Mouse (Mus musculus) right cerebral cortex, adult 18-20 months (tissue): ENCODE data around the gene Ifnk.
A peak's percentile ranks its signal among the peaks of the same experiment; 100 is the strongest.

Source experiments
- DNase-seq: peaks from one replicate; pipeline ENCODE4 v3.0.0; 2022; ENCODE audit warnings: mixed read lengths

Gene Ifnk

DNA sequence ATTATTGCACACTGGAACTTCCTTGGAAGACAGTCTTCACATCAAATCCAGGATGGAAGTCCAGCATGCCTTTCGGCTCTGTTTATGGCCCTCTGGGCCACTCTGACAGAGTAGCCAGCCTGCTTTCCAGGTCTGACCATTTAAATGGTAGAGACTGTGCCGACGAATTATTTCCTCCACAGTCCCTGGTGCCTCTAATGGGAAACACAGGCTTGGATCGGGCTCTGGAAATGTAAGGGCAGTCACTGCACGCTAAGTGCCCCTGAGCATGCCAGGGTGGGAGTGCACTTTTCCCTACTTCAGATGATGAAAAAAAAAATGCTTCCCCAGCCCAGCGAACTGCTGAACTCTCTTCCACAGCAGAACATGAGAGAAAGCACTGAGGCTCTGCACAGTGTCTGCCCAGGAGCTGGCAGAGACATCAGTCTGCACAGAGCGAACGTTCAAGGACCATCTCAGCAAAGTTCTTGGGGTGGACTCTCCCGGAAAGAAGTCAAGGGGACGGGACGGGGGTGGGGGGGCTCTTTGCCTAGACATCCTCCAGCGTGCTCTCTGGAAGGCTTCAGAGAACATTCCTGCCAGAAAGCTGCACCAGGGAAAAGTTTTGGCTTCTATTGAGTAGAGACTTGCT, 8.3 kb upstream of the Ifnk start:
- no peak for DNase-seq

DNA sequence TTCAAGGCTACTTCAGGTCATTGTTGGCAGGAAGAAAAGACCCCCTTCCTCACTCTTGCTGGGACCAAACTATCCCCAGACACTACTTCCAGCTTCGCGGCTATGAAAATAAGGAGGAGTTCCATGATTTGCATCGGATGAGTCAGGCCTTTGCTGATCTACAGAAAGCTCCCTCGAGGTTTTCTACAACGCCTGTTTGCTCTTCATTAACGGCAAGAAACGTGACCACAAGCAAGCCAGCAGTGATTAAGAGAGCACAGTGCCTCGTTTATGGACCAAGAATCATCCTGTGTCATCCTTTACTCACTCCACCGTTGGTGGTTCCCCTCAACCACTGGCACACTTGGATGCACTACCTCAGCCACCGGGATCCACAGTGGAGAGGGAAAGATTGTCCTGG, 6.1 kb upstream of the Ifnk start:
- no peak for DNase-seq

DNA sequence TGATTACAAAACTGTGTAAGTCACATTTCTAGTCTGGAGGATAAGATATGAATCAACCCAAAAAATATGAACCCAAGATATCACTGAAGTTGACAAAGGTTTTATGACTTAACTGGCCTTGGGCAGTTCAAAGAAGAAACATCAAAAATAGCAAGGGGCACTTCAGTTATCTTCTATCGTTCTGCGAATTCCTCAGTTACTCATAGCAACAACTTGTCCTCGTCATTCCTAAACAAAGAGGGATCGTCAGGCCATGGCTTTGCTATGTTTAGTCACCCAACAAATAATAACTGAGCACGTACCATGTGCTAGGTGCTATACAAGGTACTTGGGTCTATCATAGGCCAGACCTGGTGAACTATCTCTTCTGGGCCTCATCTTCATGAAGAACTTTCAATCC, 5.3 kb upstream of the Ifnk start:
- DNase-seq = no peak

DNA sequence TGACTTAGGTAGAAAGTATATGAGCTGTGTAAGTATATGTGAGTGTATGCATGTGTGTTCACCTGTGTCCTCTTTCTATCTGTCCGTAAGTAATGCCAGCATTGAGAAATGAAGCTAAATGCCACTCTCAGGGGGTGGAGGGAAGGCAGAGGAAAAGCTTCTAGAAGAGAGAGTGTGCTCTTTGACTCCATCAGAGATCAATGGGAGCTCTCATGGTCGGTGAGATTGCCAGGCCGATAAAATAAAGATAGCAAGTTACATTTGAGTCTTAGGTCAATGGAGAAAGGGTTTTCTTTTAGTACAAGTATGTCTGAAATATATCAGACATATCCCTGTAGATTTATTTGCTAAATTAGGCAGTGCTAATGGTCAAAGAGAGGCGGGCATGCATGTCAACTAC, 3.5 kb upstream of the Ifnk start:
- no peak for DNase-seq

DNA sequence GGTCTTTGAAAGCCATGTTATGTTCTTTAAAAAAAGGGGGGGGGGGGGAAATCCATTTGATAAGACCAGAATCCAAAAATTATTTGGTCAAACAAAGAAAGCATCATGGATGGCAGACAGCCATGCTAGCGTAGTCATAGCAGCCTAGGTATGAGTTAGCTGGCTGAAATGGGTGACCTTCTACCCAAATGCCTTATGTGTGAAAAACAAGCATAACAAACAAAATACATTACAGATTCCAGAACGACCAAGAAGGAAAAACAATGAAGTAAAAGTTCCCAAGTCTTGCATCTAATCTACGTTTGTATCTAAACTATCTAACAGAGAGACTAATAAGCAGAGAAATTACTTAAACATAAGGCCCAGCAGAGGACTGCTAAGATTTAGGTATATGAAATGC, 1.1 kb upstream of the Ifnk start:
- DNase-seq = no peak

DNA sequence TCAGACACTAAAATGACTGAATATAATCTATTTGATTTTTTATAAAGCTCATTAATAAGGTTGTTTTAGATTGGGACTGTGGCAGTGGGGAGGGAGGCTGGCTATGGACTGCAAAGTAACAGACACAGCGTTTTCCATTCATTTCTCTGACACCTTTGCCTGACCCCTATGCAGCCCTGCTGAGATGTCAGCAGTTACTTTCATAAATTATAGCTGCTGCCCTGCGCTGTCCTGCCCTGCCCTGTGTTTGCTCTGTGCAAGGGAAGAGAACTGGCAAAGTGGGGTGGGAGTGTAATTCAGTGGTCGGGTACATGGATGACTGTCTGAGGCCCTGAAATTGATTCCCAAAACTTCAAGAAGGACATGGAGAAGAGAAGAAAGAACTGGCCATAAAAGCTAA, 2.2 kb downstream of the Ifnk start:
- no peak for DNase-seq

DNA sequence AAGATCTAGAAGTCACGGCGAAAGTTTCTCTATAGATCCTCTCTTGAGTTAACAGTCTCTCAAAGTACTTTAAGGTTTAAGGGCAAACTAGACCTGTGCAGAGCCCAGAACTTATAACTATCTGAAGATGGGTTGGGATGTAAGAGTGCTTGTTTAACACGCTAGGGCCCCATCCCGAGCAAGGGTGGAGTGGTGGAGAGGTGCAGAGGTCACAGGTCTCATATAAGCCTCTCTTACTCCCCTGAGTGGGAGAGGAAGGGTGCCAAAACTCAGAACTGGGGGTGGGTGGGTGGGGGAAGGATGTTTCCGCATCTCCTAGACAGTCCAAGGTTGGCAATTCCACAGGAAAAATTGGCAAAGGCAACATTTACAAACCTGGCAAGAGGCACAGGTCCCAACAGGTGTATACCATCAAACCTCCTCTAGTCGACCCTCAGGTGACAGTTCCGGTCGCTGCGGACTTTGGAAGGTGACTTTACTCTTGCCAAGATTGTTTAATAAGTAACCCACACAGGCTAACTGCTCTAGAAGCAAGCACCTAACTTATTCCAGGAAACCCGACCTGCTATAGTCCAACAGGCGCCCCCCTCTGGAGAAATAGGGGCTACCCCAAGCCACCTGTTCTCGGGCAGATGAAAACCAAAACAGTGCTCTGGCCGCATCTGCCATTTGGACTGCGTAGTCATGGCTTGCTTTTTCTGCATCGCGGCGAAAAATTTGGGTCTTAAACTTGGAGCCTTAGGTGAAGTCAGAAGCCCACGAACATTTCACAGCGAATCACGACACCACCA, 3.5 kb downstream of the Ifnk start:
- no peak for DNase-seq

DNA sequence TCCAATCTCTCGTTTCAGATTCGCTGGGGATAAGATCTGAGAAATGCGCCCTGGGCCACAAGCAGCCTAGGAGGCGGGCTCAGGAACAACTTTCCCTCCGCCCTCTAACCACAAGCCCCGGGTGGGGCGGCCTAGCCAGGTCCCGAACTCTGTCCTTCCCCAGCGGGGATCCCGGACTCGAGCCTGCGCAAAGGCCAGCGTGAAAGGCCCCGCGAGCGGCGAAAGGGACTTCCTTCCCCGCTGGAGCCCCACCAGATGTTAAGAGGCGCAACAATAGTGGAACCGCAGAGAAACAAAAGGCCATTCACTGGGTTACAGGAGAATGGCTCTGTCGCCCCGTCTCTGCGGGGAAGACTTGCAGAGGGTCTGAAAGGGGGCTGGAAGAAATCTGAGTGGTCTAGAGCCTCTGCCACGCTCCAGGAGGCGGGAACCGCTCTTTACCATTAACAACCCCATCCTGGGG, 4.3 kb downstream of the Ifnk start:
- peak; percentile 19 for DNase-seq

DNA sequence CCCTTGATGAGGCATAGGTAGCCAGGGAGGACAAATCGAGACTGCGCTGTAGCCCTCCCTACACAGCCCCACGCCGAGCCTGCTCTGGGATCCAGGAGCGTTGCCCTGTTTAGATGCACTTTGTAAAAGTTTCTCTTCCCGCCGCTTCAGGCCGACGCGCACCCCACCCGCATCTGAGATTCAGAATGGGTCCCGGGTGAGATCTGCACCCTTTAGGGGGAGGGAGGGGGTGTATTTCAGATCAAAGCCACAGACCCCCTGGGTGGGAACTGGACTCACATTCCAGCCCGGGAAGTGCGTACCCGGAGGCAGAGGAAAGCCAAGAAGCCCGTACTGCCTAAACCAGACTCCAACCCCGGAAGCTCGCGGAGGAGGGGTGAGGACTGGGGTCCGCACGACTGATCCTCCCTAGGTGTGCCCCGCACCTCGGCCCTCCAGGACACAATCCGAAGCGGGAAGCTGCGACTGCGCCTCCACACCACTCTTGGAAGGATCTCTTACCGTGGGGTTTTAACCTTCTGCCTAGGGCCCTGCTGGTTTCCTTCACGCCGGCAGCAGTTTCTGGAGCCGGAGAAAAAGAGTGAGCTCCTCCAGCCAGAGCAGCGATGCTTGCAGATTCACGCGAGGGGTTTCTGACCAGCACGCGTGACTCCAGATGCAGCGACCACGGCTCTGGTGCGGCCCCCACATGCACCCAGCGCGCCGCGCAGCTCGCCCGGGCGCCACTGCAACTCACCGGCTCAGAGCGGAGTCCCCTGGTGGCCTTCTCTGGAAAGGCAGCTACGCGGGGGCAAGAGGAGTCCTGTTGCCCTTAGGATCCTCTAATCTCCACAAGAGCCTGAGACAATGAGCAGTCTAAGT, 5.1 kb downstream of the Ifnk start, which contains the start of gene Mob3b:
Gene Mob3b (minus strand): TSS at position 734 of the 861 bp plus-strand sequence.
- peak; percentile 84 for DNase-seq

DNA sequence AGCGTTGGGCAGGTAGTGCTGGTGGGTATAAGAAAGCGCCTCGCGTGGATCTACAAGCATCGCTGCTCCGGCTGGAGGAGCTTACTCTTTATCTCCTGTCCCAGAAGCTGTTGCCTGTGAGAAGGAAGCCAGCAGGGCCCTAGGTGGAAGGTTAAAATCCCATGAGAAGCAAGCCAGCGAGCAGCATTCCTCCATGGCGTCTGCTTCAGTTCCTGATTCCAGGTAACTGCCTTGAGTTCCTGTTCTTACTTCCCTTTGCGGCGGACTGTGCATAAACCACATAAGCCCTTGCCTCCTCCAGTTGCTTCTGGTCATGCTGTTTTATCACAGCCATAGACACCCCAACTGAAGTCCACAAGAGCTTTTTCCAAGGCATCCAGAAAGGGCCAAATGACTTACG, 6.0 kb downstream of the Ifnk start:
- no peak for DNase-seq

DNA sequence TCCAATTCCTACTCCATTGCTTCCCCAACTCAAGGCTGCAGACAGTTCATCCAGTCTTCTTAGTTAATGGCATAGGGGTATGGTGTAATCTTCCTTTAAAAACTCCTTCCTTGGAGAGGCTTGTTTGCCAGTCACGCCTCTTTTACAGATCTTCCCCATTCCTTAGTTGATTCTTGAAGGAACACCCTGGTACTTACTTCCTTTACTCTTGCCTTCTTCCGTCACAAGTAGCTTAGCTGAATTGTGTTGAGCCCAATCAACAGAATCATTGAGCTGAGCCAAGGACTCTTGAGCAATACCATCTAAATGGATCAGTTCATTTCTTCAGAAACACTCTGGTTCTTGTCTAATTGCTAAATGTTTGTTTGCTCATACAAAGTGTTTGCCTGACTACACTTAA, 13.4 kb downstream of the Ifnk start:
- no peak for DNase-seq

DNA sequence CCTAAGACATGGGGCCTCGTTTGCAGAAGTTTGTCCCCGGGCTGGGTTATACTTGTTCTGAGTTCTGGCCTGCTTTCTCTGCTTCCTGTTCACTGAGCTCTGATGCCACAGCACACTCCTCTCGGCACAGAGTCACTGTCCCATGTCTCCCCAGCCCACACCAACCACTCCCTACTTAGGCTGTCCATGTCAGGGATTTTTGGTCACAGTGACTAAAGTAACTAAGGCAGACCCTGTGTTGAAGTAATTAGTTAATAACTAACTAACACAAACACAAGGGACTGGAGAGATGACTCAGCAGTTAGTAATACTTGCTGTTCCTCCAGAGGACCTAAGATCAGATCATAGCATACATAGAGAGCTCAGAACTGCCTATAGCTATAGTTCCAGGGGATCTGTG, 14.1 kb downstream of the Ifnk start:
- DNase-seq = no peak

DNA sequence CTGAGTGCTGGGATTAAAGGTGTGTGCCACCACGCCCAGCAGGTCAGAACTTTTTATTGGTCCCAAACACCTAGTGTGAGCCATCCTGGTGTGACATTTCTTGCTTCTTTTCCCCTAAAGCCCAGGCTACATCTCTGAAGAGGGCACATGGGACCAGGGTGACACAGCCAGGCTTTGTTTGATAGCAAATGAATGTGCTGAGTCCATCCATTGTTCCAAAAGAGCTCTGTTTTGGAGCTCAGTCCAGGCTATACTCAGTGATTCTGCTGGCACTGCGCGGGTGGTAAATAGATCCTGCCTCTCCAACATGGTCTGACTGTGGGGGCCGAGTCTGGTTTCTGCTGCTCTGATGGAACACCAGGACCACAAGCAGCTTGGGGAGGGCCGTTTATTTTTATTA, 16.0 kb downstream of the Ifnk start:
- peak; percentile 13 for DNase-seq

DNA sequence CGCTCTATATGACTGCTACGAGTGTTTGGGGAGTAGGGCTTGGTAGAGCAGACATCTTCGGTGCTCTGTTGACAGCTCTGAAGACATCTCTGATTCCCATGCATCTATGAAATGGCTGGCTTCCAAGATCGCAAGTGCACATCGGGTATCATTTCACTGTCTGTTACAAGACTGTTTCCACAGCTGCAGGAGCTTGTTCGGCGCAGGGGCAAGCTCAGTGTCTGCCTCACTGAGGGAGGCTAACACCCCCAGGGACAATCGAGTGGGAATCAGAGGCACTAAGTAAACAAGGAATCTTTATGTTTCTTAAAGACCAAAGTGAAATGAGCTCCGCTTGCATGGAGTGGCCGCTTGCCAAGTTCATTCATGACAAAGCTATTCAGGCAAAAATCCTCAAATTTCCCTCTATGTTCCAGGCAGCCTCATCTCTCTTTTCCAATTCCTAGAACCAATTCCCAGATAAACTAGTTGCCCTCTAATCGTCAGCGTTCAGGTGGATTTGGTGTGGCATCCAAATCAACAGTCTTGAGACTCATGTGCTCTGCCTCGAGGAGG, 17.8 kb downstream of the Ifnk start:
- DNase-seq = no peak

DNA sequence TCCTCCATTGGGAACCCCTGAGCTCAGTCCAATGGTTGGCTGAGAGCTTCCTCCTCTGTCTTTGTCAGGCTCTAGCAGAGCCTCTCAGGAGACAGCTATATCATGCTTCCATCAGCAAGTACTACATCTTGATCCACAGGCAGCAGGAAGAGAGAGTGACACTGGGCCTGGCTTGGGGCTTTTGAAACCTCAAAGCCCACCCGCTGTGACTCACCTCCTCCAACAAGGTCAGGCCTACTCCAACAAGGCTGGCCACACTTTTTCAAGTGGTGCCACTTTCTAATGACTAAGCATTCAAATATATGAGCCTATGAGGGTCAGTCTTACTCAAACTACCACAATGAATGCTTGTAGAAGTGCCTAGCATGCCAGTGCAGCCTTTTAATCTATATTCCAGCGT, 20.6 kb downstream of the Ifnk start:
- DNase-seq = no peak

DNA sequence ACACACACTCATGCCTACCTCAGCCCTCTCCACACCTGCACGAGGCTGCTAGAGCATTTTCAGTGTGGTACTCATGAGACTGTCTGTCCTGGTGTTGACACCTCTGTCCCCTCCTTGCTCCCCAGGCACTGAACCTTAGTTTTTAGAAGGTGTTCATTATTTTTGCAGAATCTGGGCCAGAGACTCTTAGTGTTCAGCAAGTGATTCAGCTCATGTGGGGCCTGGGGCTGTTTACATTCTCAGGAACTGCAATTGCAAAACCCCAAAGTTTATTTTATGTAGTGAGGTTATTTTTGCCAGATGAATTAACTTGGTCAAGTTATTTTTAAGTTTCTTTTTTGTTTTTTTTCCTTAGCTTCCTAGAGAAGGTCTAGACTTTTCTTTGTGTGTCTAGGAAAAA, 21.7 kb downstream of the Ifnk start:
- no peak for DNase-seq

DNA sequence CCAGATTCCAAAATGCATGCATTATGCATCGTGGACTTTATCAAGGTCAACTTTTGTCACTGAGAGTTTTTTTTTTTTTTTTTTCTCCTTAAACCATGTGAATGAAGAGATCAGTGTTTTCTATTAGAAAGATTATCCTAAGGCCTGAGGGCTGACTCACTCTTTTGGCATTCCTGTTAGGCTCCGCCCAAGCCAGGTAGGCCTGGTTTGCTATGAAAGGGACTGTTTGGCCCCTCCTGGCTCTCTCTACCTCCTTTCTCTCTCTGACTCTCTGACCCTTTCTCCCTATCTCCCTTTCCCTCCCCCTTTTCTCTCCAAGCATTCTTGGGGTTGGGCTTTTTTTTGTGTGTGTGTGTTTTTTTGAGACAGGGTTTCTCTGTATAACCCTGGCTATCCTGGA, 23.7 kb downstream of the Ifnk start:
- DNase-seq = no peak

DNA sequence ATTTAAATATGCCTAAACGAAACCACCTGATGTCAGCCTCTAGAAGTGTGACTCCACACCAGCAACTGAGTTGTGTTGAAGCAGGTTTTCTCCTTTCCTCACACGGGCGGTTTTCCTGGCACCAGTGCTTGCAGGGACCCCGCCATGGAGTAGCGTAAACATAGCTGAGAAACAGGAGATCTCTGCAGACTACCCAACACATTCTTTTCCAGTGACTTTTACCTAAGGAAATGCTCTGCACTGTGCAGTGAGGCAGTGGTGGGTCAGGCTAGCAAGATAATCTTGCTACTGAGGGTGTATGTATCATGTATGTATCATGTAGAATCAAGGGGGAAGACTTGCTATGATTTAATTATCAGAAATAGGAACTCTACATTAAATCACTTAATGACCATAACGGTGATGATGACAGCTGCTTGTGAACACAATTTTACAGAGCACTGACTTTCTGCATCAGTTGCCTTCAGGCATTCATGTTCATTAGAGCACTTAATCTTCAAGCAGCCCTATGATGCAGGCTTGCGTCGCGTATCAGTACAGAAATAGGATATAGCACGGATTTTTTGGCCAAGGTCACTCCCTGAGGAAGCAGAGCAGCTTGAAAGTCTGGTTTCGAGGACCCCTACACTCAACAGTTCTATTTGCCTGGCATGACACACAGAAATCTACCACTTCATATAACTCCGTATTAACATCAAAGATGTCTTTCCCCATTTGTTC, 26.2 kb downstream of the Ifnk start:
- DNase-seq = no peak

DNA sequence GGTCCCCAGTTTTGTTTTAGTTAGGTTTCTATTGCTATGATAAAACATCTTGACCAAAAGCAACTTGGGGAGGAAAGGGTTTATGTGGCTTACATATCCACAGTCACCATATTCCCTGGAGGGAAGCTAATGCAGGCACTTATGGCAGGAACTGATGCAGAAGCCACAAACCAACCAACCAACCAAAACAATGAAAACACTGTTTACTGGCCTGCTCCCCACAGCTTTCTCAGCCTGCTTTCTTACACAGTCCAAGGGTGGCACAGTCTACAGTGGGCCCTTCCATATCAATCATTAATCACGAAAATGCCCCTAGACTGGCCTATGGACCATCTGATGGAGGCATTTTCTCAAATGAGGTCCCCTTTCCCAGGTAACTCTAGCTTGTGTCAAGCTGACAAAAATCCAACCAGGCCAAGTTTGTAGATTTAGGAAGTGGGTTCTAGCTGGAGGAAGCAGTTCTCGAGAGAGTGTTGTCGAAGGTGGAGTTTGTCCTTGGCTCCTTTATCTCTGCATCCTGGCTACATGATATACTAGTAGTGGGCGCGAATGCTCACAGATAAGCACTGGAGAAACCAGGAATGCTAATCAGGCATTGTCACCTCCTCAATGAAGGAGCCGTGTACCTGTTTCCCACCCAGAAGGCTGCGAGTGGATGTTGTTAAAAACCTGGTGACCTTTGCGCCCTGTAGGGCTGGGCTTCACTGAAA, 35.9 kb downstream of the Ifnk start:
- no peak for DNase-seq

DNA sequence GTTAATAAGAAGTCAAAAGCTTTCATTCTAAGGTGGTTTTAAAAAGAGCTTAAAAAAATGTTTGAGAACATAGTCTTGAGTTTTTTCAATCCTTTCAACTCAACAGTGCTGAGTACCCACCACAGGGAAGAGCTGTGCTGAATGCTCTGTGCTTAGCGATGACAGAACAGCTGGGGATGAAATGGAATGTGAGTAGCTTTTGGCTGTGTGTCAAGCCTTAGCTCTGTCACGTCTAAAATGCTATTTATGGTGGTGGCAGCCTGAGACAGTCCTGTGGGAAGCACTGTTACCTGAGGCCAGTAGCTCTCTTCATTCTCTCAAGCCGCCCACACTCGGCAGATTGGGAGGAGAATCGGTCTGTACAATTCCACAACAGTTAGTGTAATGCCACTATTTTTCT, 37.9 kb downstream of the Ifnk start:
- peak; percentile 38 for DNase-seq

DNA sequence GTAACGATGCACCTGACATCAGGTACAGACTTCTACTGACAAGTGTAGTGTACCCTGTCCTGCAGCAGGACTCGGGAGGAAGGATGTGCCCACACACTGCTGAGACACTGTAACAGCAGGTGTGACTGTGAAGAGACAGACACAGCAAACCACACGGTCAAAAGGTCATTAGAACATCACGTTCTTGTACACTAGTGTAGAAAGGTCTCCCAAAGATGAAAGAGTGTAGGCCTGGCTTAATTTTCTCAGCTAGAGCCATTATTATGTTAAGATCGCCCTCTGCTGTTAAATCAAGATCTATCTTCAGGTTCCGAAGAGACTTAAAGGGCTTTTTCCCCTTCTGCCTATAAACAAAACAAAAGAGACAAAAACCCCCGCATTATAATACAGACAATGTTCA, 40.9 kb downstream of the Ifnk start:
- DNase-seq = no peak

DNA sequence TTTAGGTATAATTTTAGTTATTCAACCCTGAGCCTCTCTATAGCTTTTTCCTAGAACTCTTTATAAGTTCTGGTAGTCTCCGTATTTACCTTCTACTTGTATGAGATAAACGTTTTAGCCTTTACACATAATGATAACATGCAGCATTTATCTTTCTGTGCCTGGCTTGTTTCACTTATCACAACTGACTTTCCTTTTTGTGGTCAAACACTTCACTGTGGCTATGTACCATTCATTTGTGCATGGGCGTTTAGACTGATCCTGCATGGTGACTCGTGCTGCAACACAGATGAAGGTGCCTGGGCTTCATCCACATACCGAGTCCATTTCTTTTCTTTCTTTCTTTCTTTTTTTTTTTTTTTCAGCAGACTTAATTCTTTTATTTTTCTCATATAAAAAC, 49.8 kb downstream of the Ifnk start:
- DNase-seq = no peak
